In the genomic region with DNA sequence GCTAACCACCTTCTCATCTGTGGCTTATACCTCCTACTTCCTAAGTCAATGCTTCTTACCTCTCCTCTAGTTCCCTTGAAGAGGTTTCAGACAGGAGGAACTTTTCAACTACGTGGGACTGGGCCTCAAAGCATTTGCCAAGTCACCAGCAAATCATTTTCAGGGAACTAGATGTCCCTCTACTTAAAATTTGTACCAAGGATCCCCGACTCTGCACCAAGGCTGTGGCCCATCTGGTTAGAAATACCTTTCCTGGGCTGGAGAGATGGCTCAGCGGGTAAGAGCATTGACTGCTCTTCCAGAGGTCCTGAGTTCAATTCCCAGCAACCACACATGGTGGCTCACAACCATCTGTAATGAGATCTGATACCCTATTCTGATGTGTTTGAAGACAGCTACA, we compare ENCODE assay signal across 2 mouse cellular contexts. TPM values are rescaled to one million over a fixed set of nuclear protein-coding genes. Genes with fewer than 3 reads are reported as not detected.
"Had no signal": no experiment of that assay in that cellular context is flagged by ENCODE, and none has a peak within 500 bp of the region (broad histone marks: within the 10 kb centered on the region; RNA-seq: fewer than 3 reads in every experiment).

No protein-coding gene starts in this region.

RNA-seq across cellular contexts. Expression of a gene that starts 18.7 kb away (rescaled TPM):
- polyA plus RNA-seq: limb, embryonic 10.5 days; limb, embryonic 12.5 days had no signal
